Mouse (Mus musculus) adipocyte (in vitro differentiated cells): ENCODE measurements at regions not wholly inside any gene's neighbourhood (a gene's known extent, or its start where the extent isn't known, plus 50 kb on each side); places are given as distances from the start of the nearest gene placed in this dataset.

Experiments used
- DNase-seq: peaks from one replicate; pipeline ENCODE4 v3.0.0-alpha.2; 2016; ENCODE audit warnings: low spot score

DNA sequence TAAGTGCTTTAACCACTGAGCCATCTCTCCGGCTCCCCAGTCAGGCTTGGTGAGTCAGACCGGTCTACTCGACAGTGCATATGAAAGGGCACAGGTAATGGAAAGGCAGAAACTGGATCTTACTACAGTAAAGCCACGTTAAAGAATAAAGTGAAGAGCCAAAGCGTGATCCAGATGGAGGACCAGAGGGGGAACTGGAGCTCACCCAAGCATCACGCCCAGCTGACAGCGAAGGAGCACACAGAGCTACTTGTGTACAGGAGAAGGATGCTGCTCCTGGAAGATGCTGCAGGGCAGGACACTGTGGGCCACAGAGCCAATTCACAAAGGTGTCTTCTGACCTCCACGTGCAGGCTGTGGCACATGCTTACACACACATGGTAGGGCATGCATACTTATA is 96.7 kb upstream of the Ppp1r26 start:
- DNase-seq, result no peak

DNA sequence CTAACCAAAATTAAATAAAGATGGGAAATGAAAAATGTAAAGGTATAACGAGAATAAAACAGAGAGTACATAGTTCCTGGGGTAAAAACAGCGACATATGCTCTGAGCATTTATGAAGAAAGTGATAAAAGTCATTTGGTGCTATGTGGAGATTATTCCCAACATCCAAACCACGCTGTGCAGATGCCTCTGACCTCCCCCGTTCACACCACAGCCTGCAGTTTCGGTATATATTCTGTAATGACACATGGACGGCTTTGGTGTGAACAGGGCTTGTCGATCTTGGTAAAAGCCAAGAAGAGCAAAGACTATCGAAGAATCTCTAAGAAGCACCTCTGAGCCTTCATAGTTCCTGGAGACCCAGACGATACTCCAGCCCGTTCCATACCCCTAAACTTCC is 95.2 kb upstream of the Ppp1r26 start:
- DNase-seq, result no peak

GRCm38 (mm10) chr2:28352903-28353302 is 93.7 kb upstream of the Ppp1r26 start:
- DNase-seq, result no peak

DNA sequence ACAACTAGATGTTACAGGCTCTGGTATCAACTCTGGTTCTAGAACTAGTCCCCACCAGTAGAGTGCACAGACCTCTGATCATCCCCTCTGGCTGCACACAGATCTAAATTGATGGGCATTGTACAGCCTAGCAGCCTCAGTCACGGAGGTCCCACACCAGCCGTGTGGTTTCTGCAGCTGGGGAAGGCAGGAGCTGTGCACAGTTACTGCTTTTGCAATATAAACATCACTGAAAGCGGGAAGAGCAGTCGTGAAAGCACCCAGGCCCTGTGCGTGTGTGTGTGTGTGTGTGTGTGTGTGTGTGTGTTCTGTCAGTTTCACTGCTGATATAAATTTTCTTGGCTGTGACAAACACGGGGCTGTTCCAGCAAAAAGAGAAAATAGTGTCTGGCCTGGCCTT is 84.4 kb upstream of the Ppp1r26 start:
- no peak for DNase-seq

DNA sequence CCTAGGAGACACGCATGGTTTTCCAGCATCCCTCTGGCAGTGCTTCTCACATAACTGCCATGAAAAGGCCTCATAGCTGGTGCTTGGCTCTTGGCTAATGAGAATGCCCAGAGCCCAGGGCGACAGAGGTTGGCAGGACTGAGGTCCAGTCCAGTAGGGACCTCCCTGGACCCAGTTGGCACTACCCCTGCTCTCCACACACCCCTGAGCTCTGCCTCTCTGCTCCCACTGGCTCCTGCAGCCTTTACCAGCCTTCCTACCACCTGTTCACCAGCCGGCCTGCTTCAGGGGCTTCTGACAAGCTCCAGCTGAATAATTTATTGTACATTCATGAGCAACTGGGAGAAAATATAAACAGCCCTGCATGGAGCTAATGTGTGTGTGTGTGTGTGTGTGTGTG is 82.0 kb upstream of the Ppp1r26 start:
- DNase-seq, result no peak

GRCm38 (mm10) chr2:28365756-28366155 is 80.8 kb upstream of the Ppp1r26 start:
- DNase-seq, result no peak

DNA sequence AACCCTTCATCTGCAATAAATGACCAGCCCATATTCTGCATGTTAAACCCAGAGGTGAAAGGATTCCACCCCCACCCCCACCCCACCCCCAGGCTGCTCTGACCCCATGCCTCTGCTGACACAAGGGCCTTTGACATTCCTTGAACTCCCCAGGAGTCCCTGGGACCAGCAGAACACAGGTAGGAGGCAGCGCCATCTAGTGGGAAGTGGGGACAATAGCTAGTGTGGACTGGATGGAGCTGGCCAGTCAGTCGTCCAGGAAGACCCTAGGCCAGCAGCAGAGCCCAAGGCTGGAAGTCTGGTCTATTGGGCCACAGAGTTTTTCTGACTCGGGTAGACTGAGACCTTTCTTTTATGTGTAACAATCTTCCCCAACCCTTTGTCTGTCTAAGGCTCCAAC is 71.8 kb upstream of the Ppp1r26 start:
- peak; percentile 62 for DNase-seq

GRCm38 (mm10) chr2:28377948-28378822 is 68.4 kb upstream of the Ppp1r26 start:
- no peak for DNase-seq

DNA sequence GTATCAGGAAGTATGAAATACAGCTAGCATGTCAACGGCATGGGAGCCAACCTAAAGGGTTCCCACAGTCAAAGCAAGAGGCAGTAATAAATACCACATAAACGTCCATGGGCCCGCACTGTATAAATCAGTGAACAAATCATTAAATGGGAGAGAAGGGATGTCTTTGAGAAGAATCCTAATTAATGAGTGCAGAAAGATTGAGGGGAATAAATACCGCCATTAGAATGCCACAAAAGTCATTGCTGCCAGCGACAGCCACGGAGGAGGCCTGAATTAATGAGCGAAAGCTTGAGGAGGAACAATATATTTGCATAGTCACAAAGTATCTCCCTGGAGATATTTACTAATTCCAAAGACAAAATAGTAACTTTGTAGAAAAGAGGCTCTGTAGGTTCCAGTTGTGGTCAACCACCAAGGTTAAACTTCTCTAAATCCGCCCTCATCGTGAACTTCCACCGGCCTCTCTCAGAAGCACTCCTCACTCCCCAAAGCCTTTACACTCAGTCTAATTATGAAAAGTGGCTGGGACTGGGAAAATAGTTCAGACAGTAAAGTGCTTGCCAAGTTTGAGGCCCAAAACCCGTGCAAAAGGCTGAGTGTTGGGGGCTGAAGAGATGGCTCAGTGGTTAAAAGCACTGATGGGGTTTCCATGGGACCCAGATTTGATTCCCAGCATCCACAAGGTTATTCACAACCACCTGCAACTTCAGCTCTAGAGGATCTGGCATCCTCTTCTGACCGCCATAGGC is 64.4 kb upstream of the Ppp1r26 start:
- no peak for DNase-seq

GRCm38 (mm10) chr2:28384875-28385274 is 61.7 kb upstream of the Ppp1r26 start:
- no peak for DNase-seq

GRCm38 (mm10) chr2:28386784-28387183 is 59.8 kb upstream of the Ppp1r26 start:
- no peak for DNase-seq

- no peak for DNase-seq
Measured at GRCm38 (mm10) chr2:28387422-28387836, 59.2 kb upstream of the Ppp1r26 start.

GRCm38 (mm10) chr2:28387926-28388325 is 58.7 kb upstream of the Ppp1r26 start:
- no peak for DNase-seq

DNA sequence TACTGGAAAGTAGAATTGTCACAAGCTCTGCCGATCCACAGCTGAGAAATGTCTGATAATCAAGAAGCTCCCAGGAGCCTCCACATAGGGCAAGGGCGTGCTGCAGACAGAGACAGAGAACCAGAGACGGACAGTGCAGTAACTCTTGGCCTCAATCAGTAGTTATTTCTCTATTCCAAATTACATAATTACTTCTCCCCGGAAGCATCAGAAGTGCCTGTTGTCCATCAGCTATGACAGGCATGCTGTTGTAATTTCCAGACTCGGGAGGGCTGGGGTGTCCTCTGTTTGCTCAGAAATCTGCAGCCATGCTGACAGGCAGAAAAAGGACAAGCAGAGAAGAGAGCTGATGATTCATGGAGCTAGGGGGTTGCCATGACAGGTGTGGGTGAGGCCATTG is 56.9 kb upstream of the Ppp1r26 start:
- no peak for DNase-seq

DNA sequence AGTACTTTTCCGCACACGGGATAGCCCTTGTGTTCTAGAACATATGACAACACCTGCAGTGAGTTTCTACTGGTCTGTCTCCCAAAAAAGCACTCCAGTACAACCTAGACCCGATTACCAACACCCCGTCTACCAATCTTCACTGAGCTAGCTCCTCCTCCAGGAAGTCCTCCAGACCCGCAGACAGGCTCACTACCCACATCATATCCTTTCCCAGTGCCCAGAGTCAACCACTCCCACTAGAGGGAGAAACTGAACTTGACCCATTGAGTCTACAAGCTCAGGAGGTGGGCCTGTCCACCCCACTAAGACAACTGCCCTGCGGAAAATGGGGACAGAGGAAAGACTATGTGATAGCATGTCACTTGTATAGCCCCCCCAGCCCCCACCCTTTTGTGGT is 51.2 kb upstream of the Ppp1r26 start:
- no peak for DNase-seq
